Mouse (Mus musculus): Measurements from ENCODE around the gene Clasp2. TPM values are rescaled to one million over a fixed set of nuclear protein-coding genes. Genes with fewer than 3 reads are reported as not detected.

Gene Clasp2
- polyA plus RNA-seq, 1 experiment from 2014 or later = 8.7 TPM

- Histone ChIP-seq H3K9ac (ENCODE audit: low read depth, low read length) (no peak overlapping the region), H3K27ac (ENCODE audit: low read length) (no peak overlapping the region), H3K36me3 (ENCODE audit: control insufficient read depth, insufficient read depth) (no peaks in the 10 kb centered on the region), H3K27me3 (ENCODE audit: control insufficient read depth, insufficient read depth, low read depth, low read length) (no peaks in the 10 kb centered on the region), H3K4me3 (ENCODE audit: low read depth, low read length) (no peak overlapping the region), H3K9me3 (replicated peaks; ENCODE audit: control insufficient read depth, low read length) (no peaks in the 10 kb centered on the region), H3K4me2 (ENCODE audit: low read depth, low read length) (no peak overlapping the region), H3K4me1 (ENCODE audit: control insufficient read depth, low read depth, low read length) (no peaks in the 10 kb centered on the region)
- ATAC-seq (ENCODE audit: low read depth) = no peak
- WGBS (ENCODE audit: insufficient replicate concordance) = 82% methylated on average over 9 of the region's 9 CpGs
Measured at GRCm38 (mm10) chr9:113828719-113829118, 87.4 kb downstream of the Clasp2 start.

DNA sequence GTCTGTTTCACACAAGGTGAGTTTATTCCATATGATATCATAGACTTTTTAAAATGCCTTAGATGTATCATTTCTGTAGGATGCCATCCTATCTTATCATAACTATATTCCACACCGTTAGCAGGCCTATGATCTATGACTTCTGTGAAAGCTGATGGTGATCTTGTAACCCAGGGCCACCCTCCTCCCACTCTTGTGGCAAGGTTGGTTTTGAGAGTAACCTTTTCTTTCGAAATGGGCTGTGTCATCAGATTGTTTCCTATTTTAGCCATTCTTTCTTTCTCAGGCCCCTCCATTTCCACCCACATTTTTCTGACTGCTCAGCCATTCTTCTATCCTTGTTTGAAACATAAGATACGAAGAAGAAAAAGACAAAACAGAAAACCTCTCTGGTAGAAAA, 88.9 kb downstream of the Clasp2 start:
- no peak overlapping the region for H3K4me3 ChIP-seq (ENCODE audit: low read depth, low read length)
- H3K9ac ChIP-seq (ENCODE audit: low read depth, low read length) = no peak overlapping the region
- no peaks in the 10 kb centered on the region for H3K36me3 ChIP-seq (ENCODE audit: control insufficient read depth, insufficient read depth)
- H3K4me2 ChIP-seq (ENCODE audit: low read depth, low read length) = no peak overlapping the region
- no peak for ATAC-seq (ENCODE audit: low read depth)
- 60% methylated on average over 3 of the region's 3 CpGs for WGBS (ENCODE audit: insufficient replicate concordance)
- H3K27ac ChIP-seq (ENCODE audit: low read length) = no peak overlapping the region
- no peaks in the 10 kb centered on the region for H3K27me3 ChIP-seq (ENCODE audit: control insufficient read depth, insufficient read depth, low read depth, low read length)
- no peaks in the 10 kb centered on the region for H3K9me3 ChIP-seq (replicated peaks; ENCODE audit: control insufficient read depth, low read length)
- H3K4me1 ChIP-seq (ENCODE audit: control insufficient read depth, low read depth, low read length) = no peaks in the 10 kb centered on the region

- Histone ChIP-seq H3K9me3 (replicated peaks; ENCODE audit: control insufficient read depth, low read length) (no peaks in the 10 kb centered on the region), H3K4me2 (ENCODE audit: low read depth, low read length) (peak overlapping the region; percentile 24; the same call in 1 of the 2 replicates), H3K9ac (ENCODE audit: low read depth, low read length) (no peak overlapping the region), H3K27ac (ENCODE audit: low read length) (no peak overlapping the region), H3K27me3 (ENCODE audit: control insufficient read depth, insufficient read depth, low read depth, low read length) (no peaks in the 10 kb centered on the region), H3K4me1 (ENCODE audit: control insufficient read depth, low read depth, low read length) (no peaks in the 10 kb centered on the region; the same call in 1 of the 2 replicates), H3K4me3 (ENCODE audit: low read depth, low read length) (no peak overlapping the region), H3K36me3 (ENCODE audit: control insufficient read depth, insufficient read depth) (no peaks in the 10 kb centered on the region)
- whole genome bisulfite sequencing (ENCODE audit: insufficient replicate concordance) = 80% methylated on average over 7 of the region's 7 CpGs
- ATAC-seq (ENCODE audit: low read depth) = peak; percentile 83
Measured at GRCm38 (mm10) chr9:113833481-113833880, 92.2 kb downstream of the Clasp2 start.

DNA sequence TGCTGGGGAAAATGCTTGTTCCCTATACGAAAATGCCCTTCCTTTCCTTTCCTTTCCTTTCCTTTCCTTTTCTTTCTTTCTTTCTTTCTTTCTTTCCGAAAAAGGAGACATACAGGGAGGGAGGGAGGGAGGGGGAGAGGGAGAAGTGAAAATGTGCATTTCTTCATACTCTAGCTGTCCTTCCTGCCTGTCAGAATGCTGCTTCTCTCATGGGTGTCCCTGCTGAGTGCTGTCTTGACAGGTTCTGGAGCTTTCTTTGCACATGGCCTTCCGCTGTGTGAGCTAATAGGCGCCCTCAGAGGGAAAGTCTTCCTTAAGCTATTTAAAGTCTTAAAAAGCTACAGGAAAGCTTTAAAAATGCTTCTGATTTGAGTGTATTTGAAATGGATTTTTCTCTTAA, 95.7 kb downstream of the Clasp2 start:
- no peak for ATAC-seq (ENCODE audit: low read depth)
- Histone ChIP-seq H3K4me2 (ENCODE audit: low read depth, low read length) (no peak overlapping the region), H3K36me3 (ENCODE audit: control insufficient read depth, insufficient read depth) (no peaks in the 10 kb centered on the region), H3K27me3 (ENCODE audit: control insufficient read depth, insufficient read depth, low read depth, low read length) (no peaks in the 10 kb centered on the region), H3K4me3 (ENCODE audit: low read depth, low read length) (no peak overlapping the region), H3K9me3 (replicated peaks; ENCODE audit: control insufficient read depth, low read length) (no peaks in the 10 kb centered on the region), H3K27ac (ENCODE audit: low read length) (no peak overlapping the region), H3K4me1 (ENCODE audit: control insufficient read depth, low read depth, low read length) (no peaks in the 10 kb centered on the region; the same call in 1 of the 2 replicates), H3K9ac (ENCODE audit: low read depth, low read length) (no peak overlapping the region)
- 70% methylated on average over 4 of the region's 4 CpGs for WGBS (ENCODE audit: insufficient replicate concordance)

GRCm38 (mm10) chr9:113837461-113837860, 96.2 kb downstream of the Clasp2 start:
- Histone ChIP-seq H3K4me1 (ENCODE audit: control insufficient read depth, low read depth, low read length) (no peaks in the 10 kb centered on the region; the same call in 1 of the 2 replicates), H3K9ac (ENCODE audit: low read depth, low read length) (no peak overlapping the region), H3K9me3 (replicated peaks; ENCODE audit: control insufficient read depth, low read length) (no peaks in the 10 kb centered on the region), H3K27me3 (ENCODE audit: control insufficient read depth, insufficient read depth, low read depth, low read length) (no peaks in the 10 kb centered on the region), H3K4me3 (ENCODE audit: low read depth, low read length) (no peak overlapping the region), H3K4me2 (ENCODE audit: low read depth, low read length) (no peak overlapping the region), H3K27ac (ENCODE audit: low read length) (no peak overlapping the region), H3K36me3 (ENCODE audit: control insufficient read depth, insufficient read depth) (no peaks in the 10 kb centered on the region)
- ATAC-seq (ENCODE audit: low read depth) = no peak
- 87% methylated on average over 5 of the region's 5 CpGs for WGBS (ENCODE audit: insufficient replicate concordance)

DNA sequence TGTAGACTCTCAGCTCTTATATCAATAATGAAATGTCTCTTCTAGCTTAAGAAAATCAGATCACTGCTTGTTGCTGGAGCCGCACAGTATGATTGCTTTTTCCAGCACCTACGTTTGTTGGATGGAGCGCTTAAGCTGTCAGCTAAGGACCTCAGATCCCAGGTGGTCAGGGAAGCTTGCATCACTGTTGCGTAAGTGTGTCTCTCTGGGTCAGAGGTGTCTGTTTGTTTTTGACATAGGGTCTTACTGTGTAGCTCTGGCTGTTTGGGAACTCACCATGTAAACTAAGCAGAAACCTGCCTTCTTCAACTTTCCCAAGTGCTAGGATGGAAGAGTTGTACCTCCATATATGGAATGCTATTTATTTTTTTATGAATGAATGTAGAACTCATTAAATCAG, 102.8 kb downstream of the Clasp2 start:
- WGBS (ENCODE audit: insufficient replicate concordance) = 86% methylated on average over 4 of the region's 4 CpGs
- Histone ChIP-seq H3K36me3 (ENCODE audit: control insufficient read depth, insufficient read depth) (no peaks in the 10 kb centered on the region), H3K4me1 (ENCODE audit: control insufficient read depth, low read depth, low read length) (no peaks in the 10 kb centered on the region), H3K27me3 (ENCODE audit: control insufficient read depth, insufficient read depth, low read depth, low read length) (no peaks in the 10 kb centered on the region), H3K4me3 (ENCODE audit: low read depth, low read length) (no peak overlapping the region), H3K27ac (ENCODE audit: low read length) (no peak overlapping the region), H3K4me2 (ENCODE audit: low read depth, low read length) (no peak overlapping the region), H3K9ac (ENCODE audit: low read depth, low read length) (no peak overlapping the region), H3K9me3 (replicated peaks; ENCODE audit: control insufficient read depth, low read length) (no peaks in the 10 kb centered on the region)
- ATAC-seq (ENCODE audit: low read depth) = peak; percentile 87

DNA sequence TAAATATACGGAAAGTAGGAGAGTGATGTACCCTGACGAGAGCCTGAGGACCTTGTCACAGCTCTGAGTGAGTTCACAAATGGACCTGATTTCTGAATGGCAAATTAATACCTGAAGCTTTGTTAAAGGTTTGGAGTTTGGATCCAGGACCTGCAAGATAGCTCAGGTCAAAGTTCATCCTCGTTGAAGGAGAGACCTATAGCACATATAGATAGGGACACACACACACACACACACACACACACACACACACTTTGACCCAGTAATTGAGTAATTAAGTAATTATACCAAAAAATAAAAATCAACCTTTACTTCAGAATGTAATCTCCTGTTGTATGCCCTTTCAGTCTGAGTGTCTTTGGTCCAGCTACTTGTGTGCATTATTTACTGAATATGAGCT, 114.2 kb downstream of the Clasp2 start:
- 72% methylated on average over 3 of the region's 3 CpGs for WGBS (ENCODE audit: insufficient replicate concordance)
- Histone ChIP-seq H3K27ac (ENCODE audit: low read length) (no peak overlapping the region), H3K4me1 (ENCODE audit: control insufficient read depth, low read depth, low read length) (peaks cover 12% of the 10 kb centered on the region), H3K4me2 (ENCODE audit: low read depth, low read length) (no peak overlapping the region), H3K9ac (ENCODE audit: low read depth, low read length) (no peak overlapping the region), H3K36me3 (ENCODE audit: control insufficient read depth, insufficient read depth) (peaks cover 2% of the 10 kb centered on the region; the same call in 1 of the 2 replicates), H3K27me3 (ENCODE audit: control insufficient read depth, insufficient read depth, low read depth, low read length) (no peaks in the 10 kb centered on the region), H3K9me3 (replicated peaks; ENCODE audit: control insufficient read depth, low read length) (no peaks in the 10 kb centered on the region), H3K4me3 (ENCODE audit: low read depth, low read length) (no peak overlapping the region)
- ATAC-seq (ENCODE audit: low read depth) = no peak

DNA sequence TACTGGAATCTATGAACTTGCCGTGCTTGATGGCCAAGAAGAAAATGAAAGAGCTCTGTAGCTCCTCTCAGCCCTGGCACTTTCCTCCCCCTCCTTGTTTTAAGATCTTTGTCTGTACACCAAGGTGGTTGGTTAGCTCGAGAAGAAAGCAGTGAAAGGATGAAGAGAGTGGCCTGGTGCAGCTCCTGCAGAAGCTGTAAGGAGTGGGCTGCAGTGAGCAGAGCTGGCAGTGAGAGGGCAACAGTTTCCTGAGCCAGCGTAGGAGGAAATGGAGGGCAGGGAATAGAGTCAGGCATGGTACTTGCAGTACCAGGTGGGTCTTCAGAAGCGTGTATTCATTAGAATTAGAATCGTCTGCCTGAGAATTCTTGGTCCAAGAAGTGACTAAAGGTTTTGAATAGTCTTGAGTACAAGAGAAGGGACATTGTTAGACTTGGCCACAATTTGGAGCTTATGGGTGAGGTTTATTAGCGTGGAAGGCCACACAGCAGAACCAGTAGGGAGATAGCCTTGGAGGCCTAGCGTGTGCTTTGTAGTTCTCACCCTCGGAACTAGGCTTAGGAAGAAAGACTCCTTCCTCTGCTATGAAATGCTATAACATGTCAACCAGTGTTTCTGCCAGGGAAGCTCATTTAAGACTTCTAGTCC, 116.1 kb downstream of the Clasp2 start:
- Histone ChIP-seq H3K4me1 (ENCODE audit: control insufficient read depth, low read depth, low read length) (peaks cover 12% of the 10 kb centered on the region), H3K27me3 (ENCODE audit: control insufficient read depth, insufficient read depth, low read depth, low read length) (no peaks in the 10 kb centered on the region), H3K27ac (ENCODE audit: low read length) (peak overlapping the region; percentile 11; the same call in 1 of the 2 replicates), H3K9me3 (replicated peaks; ENCODE audit: control insufficient read depth, low read length) (no peaks in the 10 kb centered on the region), H3K4me2 (ENCODE audit: low read depth, low read length) (peak overlapping the region; percentile 17; the same call in 1 of the 2 replicates), H3K9ac (ENCODE audit: low read depth, low read length) (no peak overlapping the region), H3K36me3 (ENCODE audit: control insufficient read depth, insufficient read depth) (peaks cover 2% of the 10 kb centered on the region; the same call in 1 of the 2 replicates), H3K4me3 (ENCODE audit: low read depth, low read length) (no peak overlapping the region)
- WGBS (ENCODE audit: insufficient replicate concordance) = 58% methylated on average over 8 of the region's 8 CpGs
- peak; percentile 30; the same call in 1 of the 2 replicates for ATAC-seq (ENCODE audit: low read depth)

GRCm38 (mm10) chr9:113857929-113858440, 116.7 kb downstream of the Clasp2 start:
- H3K4me2 ChIP-seq (ENCODE audit: low read depth, low read length) = peak overlapping the region; percentile 17; the same call in 1 of the 2 replicates
- peak overlapping the region; percentile 11; the same call in 1 of the 2 replicates for H3K27ac ChIP-seq (ENCODE audit: low read length)
- peaks cover 2% of the 10 kb centered on the region; the same call in 1 of the 2 replicates for H3K36me3 ChIP-seq (ENCODE audit: control insufficient read depth, insufficient read depth)
- H3K27me3 ChIP-seq (ENCODE audit: control insufficient read depth, insufficient read depth, low read depth, low read length) = no peaks in the 10 kb centered on the region
- ATAC-seq (ENCODE audit: low read depth) = peak; percentile 85
- H3K4me1 ChIP-seq (ENCODE audit: control insufficient read depth, low read depth, low read length) = peaks cover 12% of the 10 kb centered on the region
- 17% methylated on average over 5 of the region's 5 CpGs for WGBS (ENCODE audit: insufficient replicate concordance)
- no peaks in the 10 kb centered on the region for H3K9me3 ChIP-seq (replicated peaks; ENCODE audit: control insufficient read depth, low read length)
- H3K4me3 ChIP-seq (ENCODE audit: low read depth, low read length) = no peak overlapping the region
- no peak overlapping the region for H3K9ac ChIP-seq (ENCODE audit: low read depth, low read length)

All from liver, embryonic 16.5 days (tissue).